Mouse (Mus musculus) hematopoietic multipotent progenitor cell, adult 10-12 weeks (in vitro differentiated cells): Measurements from ENCODE around the gene Eif2d. TPM values are rescaled to one million over a fixed set of nuclear protein-coding genes. Genes with fewer than 3 reads are reported as not detected.

Experiments
- polyA plus RNA-seq: library from polyadenylated mRNA; stranded (reverse); fragments of >175 nt; gene quantifications from 2 replicates; pipeline ENCODE4 v1.2.3, GENCODE M21; 2012; ENCODE audit warnings: low replicate concordance

The Eif2d gene
- 18.1 and 18.7 TPM in 2 replicates for polyA plus RNA-seq

DNA sequence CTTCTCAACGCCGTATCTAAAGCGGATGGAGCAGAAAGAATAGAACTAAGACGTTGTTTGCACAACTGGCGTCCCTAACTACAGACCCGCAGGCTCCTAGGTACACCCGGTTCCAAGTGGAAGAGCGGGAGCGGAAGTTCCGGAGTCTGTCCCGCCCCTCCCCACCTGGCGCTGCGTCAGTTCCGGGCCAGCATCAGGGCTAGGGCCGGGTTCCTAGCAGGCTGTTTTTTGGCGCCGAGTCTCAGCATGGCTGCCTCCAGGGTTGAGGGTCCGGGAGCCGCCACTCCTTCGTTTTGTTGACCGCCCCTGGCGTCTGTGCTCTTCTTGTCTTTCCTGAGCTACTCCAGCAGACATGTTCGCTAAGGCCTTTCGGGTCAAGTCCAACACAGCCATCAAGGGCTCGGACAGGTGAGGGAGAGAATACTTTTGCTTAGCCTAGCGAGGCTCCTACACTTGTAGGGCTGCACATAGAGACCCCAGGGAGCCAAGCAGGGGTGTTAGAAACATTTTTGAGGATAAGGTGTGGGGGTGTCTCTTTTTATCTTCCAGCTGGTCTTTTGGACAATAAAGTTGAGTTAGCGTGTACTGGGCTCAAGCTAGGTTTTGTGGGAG is at the start of gene Eif2d:
Eif2d (plus strand) TSS at position 164 of the 612 bp plus-strand sequence.

DNA sequence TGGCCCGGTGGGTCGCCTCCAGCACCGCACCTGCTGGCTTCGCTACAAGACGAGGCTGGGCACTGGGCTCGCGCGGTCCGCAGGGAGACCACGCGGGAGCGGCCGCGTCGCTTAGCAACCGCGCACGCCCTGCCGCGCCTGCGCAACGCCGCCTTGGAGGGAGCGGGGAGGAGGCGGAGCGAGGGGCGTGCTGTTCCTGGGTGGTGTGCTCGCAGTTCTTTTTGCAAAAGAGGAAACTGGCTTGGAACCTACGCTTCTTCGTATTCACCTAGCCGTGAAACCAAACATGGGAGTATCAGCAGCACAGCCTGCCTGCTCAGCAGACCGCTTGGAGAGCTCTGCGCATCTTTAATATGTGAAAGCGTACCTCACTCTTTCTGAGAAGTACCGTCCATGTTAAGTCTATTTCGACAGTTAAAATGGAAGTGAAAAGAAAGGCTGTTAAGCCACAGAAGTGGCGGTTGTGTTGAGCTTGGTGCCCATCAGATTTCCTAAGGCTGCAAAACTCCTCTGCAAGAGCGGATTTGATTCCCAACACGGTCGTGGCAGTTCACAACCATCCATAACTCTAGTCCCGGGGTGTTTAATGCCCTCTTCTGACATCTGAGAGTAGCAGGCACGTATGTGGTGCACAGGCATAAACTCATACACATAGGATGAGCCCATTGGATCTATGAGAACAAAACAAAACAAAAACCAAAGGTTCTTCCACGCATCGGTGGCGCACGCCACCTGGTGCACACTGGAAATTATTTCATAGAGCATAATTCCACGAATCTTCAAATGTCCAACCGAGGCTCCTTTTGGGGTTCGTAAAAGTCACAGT is 14.6 kb upstream of the Eif2d start, which contains the start of gene Dyrk3:
Dyrk3 (minus strand) TSS at position 150 of the 826 bp plus-strand sequence.

Other genes starting within 250 kb of the Eif2d start
- gene Il20, start 241.7 kb upstream of the Eif2d start, polyA plus RNA-seq: not detected in 2 replicates
- gene Il19, start 213.1 kb upstream of the Eif2d start, polyA plus RNA-seq: not detected in 2 replicates
- 0.18 TPM in 1 of 2 replicates, not detected in the other for gene Il10, start 133.3 kb upstream of the Eif2d start, polyA plus RNA-seq
- 88.2 and 202 TPM in 2 replicates for gene Mapkapk2, start 55.4 kb upstream of the Eif2d start, polyA plus RNA-seq
- 1.6 and 3.0 TPM in 2 replicates for gene Dyrk3, start 14.8 kb upstream of the Eif2d start, polyA plus RNA-seq
- gene Rassf5, start 92.1 kb downstream of the Eif2d start, polyA plus RNA-seq: 31.8 and 44.5 TPM in 2 replicates
- gene Ikbke, start 126.4 kb downstream of the Eif2d start, polyA plus RNA-seq: 24.6 and 29.1 TPM in 2 replicates